Mouse (Mus musculus) liver, postnatal 0 days (tissue): ENCODE data around the gene Poldip3. TPM values are rescaled to one million over a fixed set of nuclear protein-coding genes. Genes with fewer than 3 reads are reported as not detected.
A peak's percentile ranks its signal among the peaks of the same experiment; 100 is the strongest.

Experiments used
- ATAC-seq: fragments of 200-750 bp; cut with Nextera tagmentation; 2 replicates; pipeline ENCODE4 v1.8.0; 2017; ENCODE audit warnings: mild to moderate bottlenecking, moderate library complexity
- DNase-seq: peaks from one replicate; pipeline ENCODE4 v3.0.0-alpha.2; 2016
- H3K27ac ChIP-seq: fragments of 300-500 bp; sonication (generic); 2 replicates; pipeline ENCODE4 v1.5.1; 2014; ENCODE audit warnings: antibody characterized with exemption, moderate library complexity, mild to moderate bottlenecking, low read depth
- H3K27me3 ChIP-seq: fragments of 300-500 bp; sonication (generic); 2 replicates; pipeline ENCODE4 v1.6.1; 2014; ENCODE audit warnings: low read length, control low read depth, mixed read lengths; ENCODE audit not compliant: insufficient read depth
- H3K36me3 ChIP-seq: fragments of 300-500 bp; sonication (generic); replicated peaks from 2 replicates; pipeline ENCODE4 v1.6.1; 2014; ENCODE audit warnings: mild to moderate bottlenecking, control low read depth, low read length, moderate library complexity, mixed read lengths; ENCODE audit not compliant: insufficient read depth
- H3K4me1 ChIP-seq: fragments of 300-500 bp; sonication (generic); 2 replicates; pipeline ENCODE4 v1.6.1; 2014; ENCODE audit warnings: antibody characterized with exemption, mild to moderate bottlenecking, control low read depth; ENCODE audit not compliant: insufficient read depth
- H3K4me2 ChIP-seq: fragments of 300-500 bp; sonication (generic); 2 replicates; pipeline ENCODE4 v1.6.1; 2014; ENCODE audit warnings: low read depth, mild to moderate bottlenecking, low read length, moderate library complexity, mixed read lengths
- H3K4me3 ChIP-seq: fragments of 300-500 bp; sonication (generic); 2 replicates; pipeline ENCODE4 v1.5.1; 2014; ENCODE audit warnings: low read depth, low read length
- H3K9ac ChIP-seq: fragments of 300-500 bp; sonication (generic); replicated peaks from 2 replicates; pipeline ENCODE4 v1.6.1; 2014; ENCODE audit warnings: mild to moderate bottlenecking, moderate library complexity
- H3K9me3 ChIP-seq: fragments of 300-500 bp; sonication (generic); 2 replicates; pipeline ENCODE4 v1.6.1; 2016; ENCODE audit warnings: mild to moderate bottlenecking, control low read depth, low read length, mixed read lengths
- CTCF ChIP-seq: sonication (generic); IDR thresholded peaks from 2 replicates; pipeline ENCODE4 v1.5.1; 2016; ENCODE audit warnings: antibody characterized with exemption, low read depth
- EP300 ChIP-seq: IDR thresholded peaks from 2 replicates; pipeline ENCODE4 v1.6.1; 2016; ENCODE audit warnings: antibody characterized with exemption, low read depth, mild to moderate bottlenecking
- WGBS: fragments of 180-500 bp; shearing (Covaris S2); extraction: QIAGEN DNeasy Blood & Tissue Kit; methylation state at CpG from one replicate; pipeline ENCODE4 v1.1.7; 2014; ENCODE audit not compliant: insufficient replicate concordance; 5-methylcytosine and 5-hydroxymethylcytosine counted together
- polyA plus RNA-seq: library from polyadenylated mRNA; unstranded; fragments of >200 nt; fragmentation: Nextera tagmentation; extraction: Ambion mirVana; gene quantifications from 2 replicates; pipeline ENCODE4 v1.2.1, GENCODE M21; 2015

Poldip3 gene
- polyA plus RNA-seq, 1 experiment from 2014 or later: 32.5 TPM

GRCm38 (mm10) chr15:83126582-83126981, 22.6 kb downstream of the Poldip3 start:
- ATAC-seq: no peak
- Histone ChIP-seq H3K9me3 (no peaks in the 10 kb centered on the region), H3K9ac (no peak overlapping the region), H3K27ac (no peak overlapping the region), H3K27me3 (no peaks in the 10 kb centered on the region), H3K4me1 (peaks cover 3% of the 10 kb centered on the region; the same call in 1 of the 2 replicates), H3K4me2 (no peak overlapping the region), H3K36me3 (peaks cover 58% of the 10 kb centered on the region), H3K4me3 (no peak overlapping the region)
- no peak for DNase-seq
- 88% methylated on average over 9 of the region's 9 CpGs for whole genome bisulfite sequencing
- no peak for TF ChIP-seq EP300
- no peak for TF ChIP-seq CTCF

GRCm38 (mm10) chr15:83124625-83125024, 24.6 kb downstream of the Poldip3 start:
- Histone ChIP-seq H3K36me3 (peaks cover 42% of the 10 kb centered on the region), H3K4me2 (no peak overlapping the region), H3K9ac (no peak overlapping the region), H3K4me1 (peaks cover 4% of the 10 kb centered on the region; the same call in 1 of the 2 replicates), H3K27ac (no peak overlapping the region), H3K4me3 (no peak overlapping the region), H3K27me3 (no peaks in the 10 kb centered on the region), H3K9me3 (no peaks in the 10 kb centered on the region)
- ATAC-seq (no peak), DNase-seq (no peak)
- no peak for TF ChIP-seq CTCF
- no peak for TF ChIP-seq EP300
- 75% methylated on average over 5 of the region's 5 CpGs for WGBS

GRCm38 (mm10) chr15:83122566-83123145, 26.5 kb downstream of the Poldip3 start, which contains the start of gene Rrp7a:
Rrp7a (minus strand) TSS chr15:83122801.
- peaks cover 4% of the 10 kb centered on the region; the same call in 1 of the 2 replicates for H3K4me1 ChIP-seq
- 5% methylated on average over 32 of the region's 32 CpGs for WGBS
- TF ChIP-seq EP300: no peak
- TF ChIP-seq CTCF: no peak
- peak; percentile 92 for DNase-seq
- H3K9me3 ChIP-seq: no peaks in the 10 kb centered on the region
- peak within 1 kb of the TSS; percentile 81 for H3K9ac ChIP-seq
- H3K27me3 ChIP-seq: no peaks in the 10 kb centered on the region
- H3K36me3 ChIP-seq: peaks cover 37% of the 10 kb centered on the region
- ATAC-seq: peak; percentile 92
- peak within 1 kb of the TSS; percentile 96 for H3K4me3 ChIP-seq
- H3K27ac ChIP-seq: peak within 1 kb of the TSS; percentile 34; the same call in 1 of the 2 replicates
- peak within 1 kb of the TSS; percentile 96 for H3K4me2 ChIP-seq

- Histone ChIP-seq H3K36me3 (peaks cover 39% of the 10 kb centered on the region), H3K9me3 (no peaks in the 10 kb centered on the region), H3K27me3 (no peaks in the 10 kb centered on the region), H3K27ac (peak overlapping the region; percentile 34; the same call in 1 of the 2 replicates), H3K4me2 (peak overlapping the region; percentile 96), H3K9ac (peak overlapping the region; percentile 81), H3K4me3 (peak overlapping the region; percentile 96), H3K4me1 (peaks cover 4% of the 10 kb centered on the region; the same call in 1 of the 2 replicates)
- TF ChIP-seq EP300 (no peak), CTCF (peak; percentile 35)
- DNase-seq (peak; percentile 73), ATAC-seq (peak; percentile 56)
- 5% methylated on average over 41 of the region's 43 CpGs for WGBS
These were observed 27.2 kb downstream of the Poldip3 start for GRCm38 (mm10) chr15:83121709-83122565.

- H3K9me3 ChIP-seq: no peaks in the 10 kb centered on the region
- H3K9ac ChIP-seq: no peak overlapping the region
- DNase-seq: peak; percentile 46
- peaks cover 36% of the 10 kb centered on the region for H3K36me3 ChIP-seq
- 63% methylated on average over 7 of the region's 7 CpGs for WGBS
- ATAC-seq: no peak
- H3K27me3 ChIP-seq: no peaks in the 10 kb centered on the region
- H3K4me1 ChIP-seq: peaks cover 4% of the 10 kb centered on the region; the same call in 1 of the 2 replicates
- H3K4me3 ChIP-seq: no peak overlapping the region
- H3K4me2 ChIP-seq: no peak overlapping the region
- no peak overlapping the region for H3K27ac ChIP-seq
- TF ChIP-seq CTCF (peak; percentile 55), EP300 (no peak)
These were observed 30.8 kb downstream of the Poldip3 start for GRCm38 (mm10) chr15:83118360-83118759.

GRCm38 (mm10) chr15:83115071-83115470, 34.1 kb downstream of the Poldip3 start:
- H3K27ac ChIP-seq: no peak overlapping the region
- no peak for TF ChIP-seq CTCF
- no peak for TF ChIP-seq EP300
- peaks cover 34% of the 10 kb centered on the region for H3K36me3 ChIP-seq
- no peaks in the 10 kb centered on the region for H3K27me3 ChIP-seq
- H3K4me1 ChIP-seq: peaks cover 3% of the 10 kb centered on the region
- no peak for DNase-seq
- no peak overlapping the region for H3K4me2 ChIP-seq
- no peaks in the 10 kb centered on the region for H3K9me3 ChIP-seq
- no peak for ATAC-seq
- no peak overlapping the region for H3K4me3 ChIP-seq
- no peak overlapping the region for H3K9ac ChIP-seq
- WGBS: 88% methylated on average over 6 of the region's 6 CpGs
